Mouse (Mus musculus) CH12.LX (cell line): ENCODE data around the gene Crls1. TPM values are rescaled to one million over a fixed set of nuclear protein-coding genes. Genes with fewer than 3 reads are reported as not detected.

ENCODE experiments used
- DNase-seq: peaks from one replicate; pipeline ENCODE4 v3.0.0-alpha.2; 2013; ENCODE audit errors: extremely low read depth
- H3K27ac ChIP-seq: 2 replicates; pipeline ENCODE4 v1.5.1; 2012; ENCODE audit warnings: low read depth, mild to moderate bottlenecking, control low read depth, moderate library complexity; ENCODE audit not compliant: insufficient read depth
- H3K27me3 ChIP-seq: replicated peaks from 2 replicates; pipeline ENCODE3; 2012; ENCODE audit warnings: inconsistent platforms
- H3K36me3 ChIP-seq, 2 experiments: replicated peaks in 1 of 2; 2 replicates each; pipeline versions ENCODE3 to v1.6.1; 2012; ENCODE audit warnings: inconsistent platforms in 1 of 2, low read length in 1 of 2, mild to moderate bottlenecking in 1 of 2, mixed read lengths in 1 of 2, moderate library complexity in 1 of 2; ENCODE audit not compliant: control insufficient read depth in 1 of 2, insufficient read depth in 1 of 2
- H3K4me1 ChIP-seq, 2 experiments: 2 replicates each; pipeline ENCODE4 v1.6.1; 2012; ENCODE audit warnings: inconsistent platforms in 1 of 2, moderate library complexity in 1 of 2; ENCODE audit not compliant: insufficient read depth in 2 of 2, control insufficient read depth in 1 of 2
- H3K4me2 ChIP-seq: 2 replicates; pipeline ENCODE4 v1.6.1; 2012; ENCODE audit warnings: low read depth, mild to moderate bottlenecking, control low read depth; ENCODE audit not compliant: poor library complexity, insufficient read depth, severe bottlenecking
- H3K4me3 ChIP-seq, 3 experiments: fragments of 150-350 bp in 1 of 3; sonication (generic) in 1 of 3; replicated peaks in 1 of 3; 2 replicates each; pipeline versions ENCODE3 to v1.5.1; 2011 to 2012; ENCODE audit warnings: low read depth in 2 of 3, low read length in 2 of 3, mild to moderate bottlenecking in 2 of 3, moderate library complexity in 2 of 3, control low read depth in 1 of 3, improper control_type of control experiment in 1 of 3, inconsistent platforms in 1 of 3, mixed read lengths in 1 of 3; ENCODE audit not compliant: poor library complexity in 1 of 3
- H3K79me2 ChIP-seq: replicated peaks from 2 replicates; pipeline ENCODE4 v1.6.1; 2012; ENCODE audit warnings: mild to moderate bottlenecking, moderate library complexity; ENCODE audit not compliant: control insufficient read depth, poor library complexity, insufficient read depth, severe bottlenecking; ENCODE audit errors: extremely low read depth
- H3K9ac ChIP-seq: 2 replicates; pipeline ENCODE4 v1.6.1; 2012; ENCODE audit warnings: low read depth, mild to moderate bottlenecking, control low read depth, moderate library complexity; ENCODE audit not compliant: insufficient read depth
- H3K9me3 ChIP-seq: replicated peaks from 2 replicates; pipeline ENCODE3; 2012; ENCODE audit warnings: low read length, inconsistent platforms, mixed read lengths
- BHLHE40 ChIP-seq: IDR thresholded peaks from 2 replicates; pipeline ENCODE4 v1.6.1; 2011; ENCODE audit warnings: mild to moderate bottlenecking, low read depth, low read length, improper control_type of control experiment
- CHD1 ChIP-seq: IDR thresholded peaks from 2 replicates; pipeline ENCODE4 v1.6.1; 2012; ENCODE audit warnings: low read depth, low read length, improper control_type of control experiment, inconsistent platforms
- CTCF ChIP-seq, 2 experiments: IDR thresholded peaks in 1 of 2; conservative IDR thresholded peaks in 1 of 2; 2 replicates each; pipeline ENCODE4 v1.5.1; 2011 to 2012; ENCODE audit warnings: low read depth in 2 of 2, low read length in 2 of 2, improper control_type of control experiment in 1 of 2, inconsistent platforms in 1 of 2, mild to moderate bottlenecking in 1 of 2, moderate library complexity in 1 of 2
- ELF1 ChIP-seq: IDR thresholded peaks from 2 replicates; pipeline ENCODE4 v1.6.1; 2014; ENCODE audit warnings: low read depth, mild to moderate bottlenecking, inconsistent platforms, low read length, improper control_type of control experiment
- EP300 ChIP-seq: IDR thresholded peaks from 2 replicates; pipeline ENCODE4 v1.6.1; 2011; ENCODE audit warnings: low read length, improper control_type of control experiment
- JUN ChIP-seq: IDR thresholded peaks from 2 replicates; pipeline ENCODE4 v1.6.1; 2011; ENCODE audit warnings: low read depth, mild to moderate bottlenecking, low read length, improper control_type of control experiment, moderate library complexity; ENCODE audit not compliant: insufficient read depth
- JUND ChIP-seq: conservative IDR thresholded peaks from 2 replicates; pipeline ENCODE4 v1.6.1; 2011; ENCODE audit warnings: low read depth, low read length, improper control_type of control experiment
- KAT2A ChIP-seq: IDR thresholded peaks from 2 replicates; pipeline ENCODE4 v1.6.1; 2012; ENCODE audit warnings: low read length, improper control_type of control experiment, inconsistent platforms; ENCODE audit not compliant: insufficient replicate concordance
- MAFK ChIP-seq: IDR thresholded peaks from 2 replicates; pipeline ENCODE4 v1.6.1; 2011; ENCODE audit warnings: low read length, improper control_type of control experiment; ENCODE audit not compliant: insufficient replicate concordance
- MEF2A ChIP-seq: IDR thresholded peaks from 2 replicates; pipeline ENCODE4 v1.6.1; 2014; ENCODE audit warnings: low read depth, mild to moderate bottlenecking, inconsistent platforms, low read length, improper control_type of control experiment, borderline replicate concordance
- MXI1 ChIP-seq: IDR thresholded peaks from 2 replicates; pipeline ENCODE4 v1.6.1; 2011; ENCODE audit warnings: mild to moderate bottlenecking, low read depth, low read length, improper control_type of control experiment
- MYC ChIP-seq: IDR thresholded peaks from 2 replicates; pipeline ENCODE4 v1.6.1; 2011; ENCODE audit warnings: low read depth, mild to moderate bottlenecking, improper control_type of control experiment, low read length
- NRF1 ChIP-seq: IDR thresholded peaks from 2 replicates; pipeline ENCODE4 v1.6.1; 2014; ENCODE audit warnings: low read depth, mild to moderate bottlenecking, inconsistent platforms, low read length, improper control_type of control experiment, moderate library complexity
- POLR2A ChIP-seq: IDR thresholded peaks from 2 replicates; pipeline ENCODE4 v1.6.1; 2011; ENCODE audit warnings: low read depth, mild to moderate bottlenecking, improper control_type of control experiment, low read length
- RAD21 ChIP-seq: IDR thresholded peaks from 2 replicates; pipeline ENCODE4 v1.6.1; 2011; ENCODE audit warnings: low read depth, mild to moderate bottlenecking, low read length, improper control_type of control experiment, moderate library complexity
- TCF12 ChIP-seq: IDR thresholded peaks from 2 replicates; pipeline ENCODE4 v1.6.1; 2014; ENCODE audit warnings: low read depth, mild to moderate bottlenecking, inconsistent platforms, low read length, improper control_type of control experiment
- USF1 ChIP-seq: IDR thresholded peaks from 2 replicates; pipeline ENCODE4 v1.6.1; 2014; ENCODE audit warnings: low read depth, mild to moderate bottlenecking, inconsistent platforms, low read length, improper control_type of control experiment
- USF2 ChIP-seq: conservative IDR thresholded peaks from 2 replicates; pipeline ENCODE4 v1.6.1; 2011; ENCODE audit warnings: low read depth, low read length, improper control_type of control experiment
- ZC3H11A ChIP-seq: IDR thresholded peaks from 2 replicates; pipeline ENCODE4 v1.6.1; 2012; ENCODE audit warnings: low read depth, mild to moderate bottlenecking, inconsistent platforms, low read length, improper control_type of control experiment
- ZKSCAN1 ChIP-seq: IDR thresholded peaks from 2 replicates; pipeline ENCODE4 v1.6.1; 2012; ENCODE audit warnings: low read depth, inconsistent platforms, low read length, improper control_type of control experiment, borderline replicate concordance
- ZMIZ1 ChIP-seq: IDR thresholded peaks from 2 replicates; pipeline ENCODE4 v1.6.1; 2012; ENCODE audit warnings: low read depth, mild to moderate bottlenecking, inconsistent platforms, low read length, improper control_type of control experiment
- dilution Hi-C: fragments of 300-500 bp; cut with MboI; formaldehyde crosslinking; loops from 2 replicates; pipeline ENCODE4 v1.14.3; 2020; ENCODE audit warnings: low sequenced_read_pairs; ENCODE audit not compliant: extremely low pct_unique_long_range_greater_than_20kb, extremely low pct_ligation_motif_present
- in situ Hi-C: fragments of 300-500 bp; cut with MboI; formaldehyde crosslinking; loops from 3 replicates; pipeline ENCODE4 v1.14.3; 2019; ENCODE audit warnings: low sequenced_read_pairs, low pct_ligation_motif_present, low pct_unique_long_range_greater_than_20kb, mixed read lengths
- polyA plus RNA-seq: library from polyadenylated mRNA; unstranded; fragments of >175 nt; gene quantifications from 2 replicates; pipeline ENCODE4 v1.2.1, GENCODE M21; 2012; ENCODE audit warnings: low read depth; ENCODE audit not compliant: insufficient read length
- total RNA-seq, 2 experiments: library from RNA; depleted of rRNA; stranded (reverse); fragments of 300-350 nt in 1 of 2; fragments of >200 nt in 1 of 2; gene quantifications; 2 replicates each; pipeline ENCODE4 v1.2.3; 2012 to 2014

Gene Crls1
- total and polyA plus RNA-seq, 3 experiments, result 31.8 to 105 (median 44.9) TPM

- H3K4me1 ChIP-seq, result peaks cover 3 to 30% of the 10 kb centered on the region in 2 experiments; a peak in 3 of 4 replicates
- in situ Hi-C loops (loop anchor here (5.0 kb wide), 1 partner anchor 53 kb away; no protein-coding TSS in a partner anchor), dilution Hi-C loops (no loop called here)
- peaks cover 22% of the 10 kb centered on the region for H3K79me2 ChIP-seq
- no peak overlapping the region for H3K27ac ChIP-seq
- H3K9me3 ChIP-seq, result no peaks in the 10 kb centered on the region
- H3K4me3 ChIP-seq, result no peak overlapping the region
- H3K4me2 ChIP-seq, result no peak overlapping the region
- TF ChIP-seq NRF1 (no peak), USF2 (no peak), RAD21 (no peak), TCF12 (no peak), MAFK (no peak), MYC (no peak)
- DNase-seq, result no peak
- H3K36me3 ChIP-seq, result peaks cover 23 to 50% of the 10 kb centered on the region in 2 experiments
- no peaks in the 10 kb centered on the region for H3K27me3 ChIP-seq
- no peak overlapping the region for H3K9ac ChIP-seq
Observed at GRCm38 (mm10) chr2:132849141-132849540, 2.7 kb downstream of the Crls1 start.

- H3K36me3 ChIP-seq, result peaks cover 22 to 70% of the 10 kb centered on the region in 2 experiments
- no peaks in the 10 kb centered on the region for H3K27me3 ChIP-seq
- peaks cover 3 to 22% of the 10 kb centered on the region in 2 experiments; a peak in 3 of 4 replicates for H3K4me1 ChIP-seq
- no peaks in the 10 kb centered on the region for H3K9me3 ChIP-seq
- no peak overlapping the region for H3K4me2 ChIP-seq
- no peak for DNase-seq
- TF ChIP-seq EP300 (no peak), ZMIZ1 (no peak), NRF1 (no peak), MAFK (no peak)
- peaks cover 19% of the 10 kb centered on the region for H3K79me2 ChIP-seq
- H3K27ac ChIP-seq, result no peak overlapping the region
- dilution Hi-C loops (no loop called here), in situ Hi-C loops (no loop called here)
- no peak overlapping the region for H3K9ac ChIP-seq
- H3K4me3 ChIP-seq, result no peak overlapping the region
Observed at GRCm38 (mm10) chr2:132853051-132853450, 6.6 kb downstream of the Crls1 start.

GRCm38 (mm10) chr2:132856333-132856732 is 9.9 kb downstream of the Crls1 start:
- H3K4me3 ChIP-seq, result no peak overlapping the region
- dilution Hi-C loops (no loop called here), in situ Hi-C loops (no loop called here)
- TF ChIP-seq ZC3H11A (no peak), JUN (no peak), USF1 (no peak), TCF12 (no peak), CTCF (conservative IDR thresholded peaks at IDR 0.05 in 1 of 2, IDR thresholded peaks at IDR 0.05 in 1 of 2; ENCODE audit: low read depth in 2 of 2, low read length in 2 of 2) (no peak), ELF1 (no peak), BHLHE40 (no peak), KAT2A (no peak), CHD1 (no peak), ZKSCAN1 (no peak), JUND (no peak), MEF2A (no peak), POLR2A (no peak), MXI1 (no peak)
- no peak for DNase-seq
- H3K27me3 ChIP-seq, result no peaks in the 10 kb centered on the region
- no peak overlapping the region for H3K4me2 ChIP-seq
- H3K9ac ChIP-seq, result no peak overlapping the region
- no peaks in the 10 kb centered on the region for H3K9me3 ChIP-seq
- H3K36me3 ChIP-seq, result peaks cover 14 to 72% of the 10 kb centered on the region in 2 experiments
- no peak overlapping the region for H3K27ac ChIP-seq
- 0 out of 4 replicates have a peak, but pooled peaks cover 0 to 9% of the 10 kb centered on the region in 2 experiments for H3K4me1 ChIP-seq
- H3K79me2 ChIP-seq, result peaks cover 7% of the 10 kb centered on the region
